In genomic region chr9:48816678-48817398, GRCm38 (mm10) we compare ENCODE assay signal across 1 mouse cellular context.
TF ChIP-seq lines count a peak whose summit lies in the region.

No protein-coding gene starts in this region.

TF ChIP-seq in MEL, 35 proteins besides CTCF, POLR2A, EP300 and RAD21 (continued from another document):
- TF ChIP-seq ZC3H11A (IDR thresholded peaks at IDR 0.05; ENCODE audit: low read depth, low read length) (no peak), SMC3 (IDR thresholded peaks at IDR 0.05; ENCODE audit: low read depth, low read length) (no peak), ETS1 (IDR thresholded peaks at IDR 0.05; ENCODE audit: low read depth, low read length) (no peak), TCF12 (IDR thresholded peaks at IDR 0.05; ENCODE audit: low read depth, low read length) (peak; percentile 34), E2F4 (IDR thresholded peaks at IDR 0.05; ENCODE audit: borderline replicate concordance, low read depth, low read length) (no peak), POLR2AphosphoS5 (IDR thresholded peaks at IDR 0.05; ENCODE audit: borderline replicate concordance, low read depth, low read length) (no peak), KAT2A (conservative IDR thresholded peaks at IDR 0.05; ENCODE audit: low read depth, low read length) (no peak), MAZ (IDR thresholded peaks at IDR 0.05; ENCODE audit: low read depth, low read length) (no peak), POLR2AphosphoS2 (IDR thresholded peaks at IDR 0.05; ENCODE audit: low read length) (no peak), USF1 (IDR thresholded peaks at IDR 0.05; ENCODE audit: low read depth, low read length) (no peak), SIN3A (IDR thresholded peaks at IDR 0.05; ENCODE audit: low read length) (no peak), HCFC1 (IDR thresholded peaks at IDR 0.05; ENCODE audit: low read depth, low read length) (no peak)
